Mouse (Mus musculus) heart, postnatal 14 days (tissue): ENCODE measurements around the gene Frs3. TPM values are rescaled to one million over a fixed set of nuclear protein-coding genes. Genes with fewer than 3 reads are reported as not detected.

Source experiments
- DNase-seq, 2 experiments: peaks; one replicate each; pipeline ENCODE4 v3.0.0; 2021 to 2022
- intact Hi-C: fragments of 180-260 bp; cut with DNase I; formaldehyde crosslinking; loops from one replicate; pipeline ENCODE4 v1.15.1; 2025
- total RNA-seq, 2 experiments: library from RNA; stranded (reverse); gene quantifications; 2 replicates each; pipeline ENCODE4 v1.2.3; 2021

Frs3 gene
- total RNA-seq, 2 experiments from 2014 or later, result 3.3 to 5.4 TPM

DNA sequence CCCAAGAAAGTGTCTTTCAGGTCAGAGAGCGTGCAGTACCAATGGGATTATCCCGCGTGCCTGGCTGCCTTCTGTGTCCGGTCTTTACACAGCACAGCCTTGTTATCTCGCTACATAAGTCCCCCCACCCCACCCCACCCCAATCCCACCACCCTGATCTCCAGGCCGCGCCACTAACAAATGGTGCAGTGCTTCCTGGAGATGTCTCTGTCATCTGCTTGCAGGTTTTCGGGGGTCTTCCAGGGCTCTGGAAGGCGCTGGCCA lies 554 bp upstream of the Frs3 start, which contains the start of gene Tomm6:
Gene Tomm6 (minus strand): TSS at position 43 of the 264 bp plus-strand sequence.
- DNase-seq, result no peak
- intact Hi-C loops, result loop anchor here (5.0 kb wide), 1 partner anchor 216 kb away; no protein-coding TSS in a partner anchor

DNA sequence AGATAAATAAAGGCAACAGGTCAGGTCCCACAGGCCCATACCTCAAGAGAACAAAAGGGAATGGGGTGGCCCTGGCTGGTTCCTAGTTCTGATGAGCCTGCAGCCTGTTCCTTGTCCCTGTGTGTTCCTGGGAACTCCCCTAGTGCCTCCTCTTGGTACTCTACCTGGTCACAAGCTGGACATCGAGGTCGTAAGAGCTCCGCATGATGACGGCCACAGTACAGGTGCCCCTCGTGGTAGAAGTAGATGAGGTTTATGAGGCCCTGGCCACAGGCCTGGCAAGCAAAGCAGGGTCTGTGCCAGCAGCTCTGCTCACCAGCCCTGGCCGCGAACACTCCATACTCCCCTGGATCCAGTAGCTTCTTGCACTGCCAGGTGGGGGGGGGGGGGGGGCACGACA lies 1.1 kb downstream of the Frs3 start:
- intact Hi-C loops, result loop anchor here (5.0 kb wide), 1 partner anchor 218 kb away; no protein-coding TSS in a partner anchor
- DNase-seq, result no peak

DNA sequence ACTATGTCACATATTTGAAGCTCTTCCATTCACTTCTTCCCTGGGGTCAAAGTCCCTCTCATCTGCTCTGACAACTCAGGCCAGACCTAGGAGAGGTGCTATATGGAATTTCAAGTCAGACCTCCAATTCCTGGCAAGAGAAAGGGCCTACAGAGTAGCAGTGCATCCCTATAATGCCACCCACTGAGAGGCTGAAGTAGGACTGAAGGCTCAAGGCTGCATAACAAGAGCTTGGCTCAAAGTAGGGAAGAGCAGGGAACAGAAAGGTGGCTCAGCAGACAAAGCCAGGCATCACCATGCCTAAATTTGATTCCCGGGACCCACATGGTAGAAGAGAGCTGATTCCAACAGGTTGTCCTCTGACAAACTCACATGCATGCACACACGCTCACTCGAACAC lies 2.8 kb downstream of the Frs3 start:
- intact Hi-C loops, result no loop called here
- DNase-seq, result no peak

DNA sequence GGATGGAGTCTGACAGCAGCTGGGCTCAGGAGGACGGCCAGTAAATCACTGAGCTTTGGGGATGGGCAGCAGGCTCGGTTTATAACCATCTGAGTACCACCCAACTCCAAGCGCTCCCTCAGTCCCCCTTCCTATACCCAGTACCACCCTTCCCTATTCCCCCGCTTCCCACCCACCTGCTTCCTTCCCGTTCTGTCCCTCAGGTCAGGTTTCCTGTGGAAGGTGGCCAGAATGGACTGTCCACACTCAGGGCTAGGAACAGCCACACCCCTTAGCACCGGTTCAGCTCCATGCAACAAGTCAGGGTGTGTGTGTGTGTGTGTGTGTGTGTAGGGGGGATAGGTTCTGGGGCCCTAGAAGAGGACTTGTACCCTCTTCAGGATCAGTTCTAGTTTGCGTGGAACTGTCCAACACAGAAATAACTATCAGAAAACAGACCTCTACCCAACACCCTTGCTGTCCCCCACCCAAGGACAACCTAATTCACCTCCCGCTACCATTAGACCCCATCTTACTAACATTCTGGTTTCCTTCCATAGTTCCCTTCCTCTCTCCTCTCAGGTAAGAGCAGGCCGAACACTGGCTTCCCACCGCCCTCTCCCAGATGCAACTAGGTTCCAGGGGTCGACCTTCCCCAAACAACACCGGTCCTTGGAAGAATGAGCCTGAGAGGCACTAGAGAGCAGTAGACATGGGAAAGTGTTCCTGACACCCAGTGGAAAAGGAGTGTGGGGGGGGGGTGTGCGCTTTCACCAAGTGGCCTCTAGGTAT lies 5.0 kb downstream of the Frs3 start:
- intact Hi-C loops, result no loop called here
- DNase-seq, result peak; percentile 24 to 42

DNA sequence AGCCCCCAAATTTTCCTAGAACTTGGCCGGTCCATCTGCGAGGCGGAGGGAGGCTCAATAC lies 5.4 kb downstream of the Frs3 start, which contains the start of gene Gm21981:
Gene Gm21981 (minus strand): TSS at position 14 of the 61 bp plus-strand sequence.
- no peak for DNase-seq
- intact Hi-C loops, result no loop called here

DNA sequence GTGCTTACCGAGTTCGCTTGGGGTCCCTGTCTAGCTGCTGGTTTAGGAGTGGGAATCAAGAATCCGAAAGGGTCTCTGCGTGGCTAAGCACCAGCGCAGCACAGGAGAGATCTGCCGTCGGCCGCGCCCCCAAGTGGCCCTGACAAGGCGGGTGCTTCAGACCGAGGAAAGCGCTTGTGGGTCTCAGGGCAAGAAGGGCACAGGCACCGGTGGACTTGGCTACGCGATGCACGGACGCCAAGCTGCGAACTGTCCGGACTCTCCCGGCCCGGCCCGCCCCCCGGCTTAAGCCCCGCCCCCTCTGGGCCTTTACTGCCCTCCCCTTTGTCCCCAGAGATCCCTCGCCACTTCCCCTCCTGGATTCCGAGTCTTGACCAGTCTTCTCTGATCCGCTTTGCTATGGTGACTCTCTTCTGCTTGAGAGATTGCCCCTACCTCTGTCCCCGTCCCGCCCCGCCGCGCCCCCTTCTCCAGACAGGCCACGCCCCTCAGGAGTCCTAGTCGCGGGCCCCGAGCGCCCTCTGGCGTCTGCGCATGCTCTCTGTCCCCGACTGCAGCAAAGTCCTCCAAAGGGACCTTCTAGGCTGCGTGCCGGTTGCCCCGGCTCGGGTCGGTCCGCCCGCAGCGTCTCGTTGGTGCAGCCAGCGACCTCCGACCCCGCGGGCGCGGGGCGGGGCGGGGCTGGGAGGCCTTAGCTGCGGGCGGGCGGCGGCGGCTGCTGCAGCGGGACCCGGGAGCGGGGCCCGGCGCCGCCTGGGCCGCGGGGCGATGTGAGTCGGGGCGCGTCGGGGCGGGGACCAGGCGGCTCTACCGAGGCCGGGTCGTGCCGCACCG lies 5.9 kb downstream of the Frs3 start, which contains the start of gene Prickle4:
Gene Prickle4 (minus strand): TSS at position 234 of the 834 bp plus-strand sequence.
- DNase-seq, result peak; percentile 99
- intact Hi-C loops, result no loop called here

DNA sequence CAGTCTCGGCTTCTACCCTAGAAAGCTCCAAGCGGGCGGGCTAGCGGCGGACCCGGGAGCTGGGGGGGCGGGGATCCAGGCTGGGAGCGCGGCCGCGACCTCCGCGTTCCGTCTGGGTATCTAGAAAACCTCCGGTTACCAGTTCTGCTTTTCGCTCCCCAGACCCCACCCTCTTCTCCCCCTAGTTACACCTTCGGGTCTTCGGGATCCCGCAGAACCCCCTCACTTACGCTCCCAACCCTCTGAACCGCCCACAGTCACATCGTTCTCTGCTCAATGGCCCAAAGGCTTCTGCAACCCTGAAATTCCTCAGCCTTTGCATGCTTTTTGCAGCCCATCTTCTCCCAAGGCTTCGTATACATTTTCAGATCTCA lies 6.5 kb downstream of the Frs3 start:
- DNase-seq, result no peak
- intact Hi-C loops, result no loop called here

DNA sequence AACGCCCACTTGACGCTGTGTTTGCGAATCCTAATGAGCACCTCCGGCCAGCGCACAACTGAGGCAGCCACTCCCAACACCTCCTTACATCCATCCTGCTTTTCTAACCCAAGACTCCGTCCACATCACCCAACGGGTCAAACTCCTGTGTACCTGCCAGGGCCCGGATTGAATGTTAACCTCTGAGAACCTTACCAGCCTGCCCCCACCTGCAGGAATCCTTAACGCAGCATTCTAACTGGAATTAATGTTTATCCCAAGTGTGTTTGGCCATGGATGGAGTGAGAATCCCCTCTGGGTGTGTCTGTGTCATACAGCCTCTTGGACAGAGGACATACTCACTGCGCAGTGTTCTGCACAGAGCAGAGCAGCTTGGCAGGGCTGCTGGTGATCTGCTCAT lies 9.3 kb downstream of the Frs3 start:
- intact Hi-C loops, result no loop called here
- no peak for DNase-seq

DNA sequence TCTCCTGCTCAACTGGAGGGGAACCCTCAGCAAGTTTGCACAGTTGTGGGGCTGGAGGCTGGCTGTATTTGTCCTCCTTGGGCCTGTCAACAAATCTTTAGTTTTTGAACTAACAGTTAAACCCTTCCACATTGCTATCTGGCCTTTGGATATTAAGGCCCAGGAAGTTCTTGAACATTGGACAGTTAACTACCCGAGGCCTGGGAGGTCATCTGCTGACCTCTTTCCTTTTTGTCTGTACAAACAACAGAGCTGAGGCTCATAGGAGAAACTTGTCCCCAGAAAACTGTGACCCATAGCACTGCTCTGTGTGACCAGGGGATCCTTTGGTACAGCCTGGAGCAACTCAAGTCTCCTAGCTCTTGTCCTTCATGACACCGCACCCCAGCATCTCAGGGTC lies 10.2 kb downstream of the Frs3 start:
- intact Hi-C loops, result no loop called here
- DNase-seq, result no peak

DNA sequence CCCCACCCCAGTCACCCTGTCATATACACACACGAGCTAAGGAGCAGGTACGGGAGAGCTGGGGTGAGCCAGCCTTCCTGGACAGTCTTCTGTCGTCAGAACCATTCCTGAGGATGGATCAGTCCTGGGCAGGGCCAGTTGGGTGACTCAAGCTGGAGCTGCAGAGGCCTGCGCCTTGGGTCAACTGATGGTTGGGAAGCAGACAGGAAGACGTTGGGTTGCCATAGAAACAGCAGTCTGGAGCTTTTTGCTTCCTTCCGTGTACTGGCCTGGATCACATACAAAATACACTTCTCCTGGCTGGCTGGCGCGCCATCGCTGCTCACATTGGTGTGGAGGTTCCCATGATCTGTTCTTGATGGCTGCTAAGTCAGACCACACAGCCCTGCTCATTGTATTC lies 13.0 kb downstream of the Frs3 start:
- no peak for DNase-seq
- intact Hi-C loops, result no loop called here

DNA sequence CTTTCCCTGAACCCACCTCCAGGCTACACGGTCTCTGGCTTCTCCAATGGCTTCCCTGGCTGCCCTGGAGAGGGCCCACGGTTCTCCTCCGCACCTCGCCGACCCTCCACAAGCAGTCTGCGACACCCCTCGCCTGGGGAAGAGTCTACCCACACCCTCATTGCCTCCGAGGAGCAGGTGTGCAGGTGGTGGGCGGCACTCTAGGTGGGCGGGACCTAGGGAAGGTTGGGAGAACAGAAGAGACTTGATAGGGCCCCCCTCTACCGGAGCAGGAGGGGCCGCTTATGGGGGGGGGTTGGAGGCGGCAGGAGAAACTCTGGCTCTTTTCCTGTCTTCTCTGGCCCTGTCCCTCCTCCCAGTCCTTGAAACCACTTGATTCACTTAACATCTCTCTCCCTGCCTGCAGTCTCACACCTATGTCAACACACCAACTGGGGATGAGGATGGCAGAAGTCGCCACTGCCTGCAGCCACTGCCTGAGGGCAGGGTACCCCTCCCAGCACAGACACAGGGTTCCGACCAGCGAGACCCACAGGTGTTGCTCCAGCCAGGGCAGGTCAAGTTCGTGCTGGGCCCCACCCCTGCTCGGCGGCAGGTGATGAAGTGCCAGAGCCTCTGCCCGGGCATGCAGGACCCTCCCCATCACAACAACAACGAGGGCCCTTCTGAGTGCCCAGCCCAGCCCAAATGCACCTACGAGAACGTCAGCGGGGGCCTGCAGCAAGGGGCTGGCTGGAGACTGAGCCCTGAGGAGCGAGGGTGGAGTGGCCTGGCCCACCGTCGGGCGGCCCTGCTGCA lies 13.9 kb downstream of the Frs3 start:
- intact Hi-C loops, result no loop called here
- no peak for DNase-seq

DNA sequence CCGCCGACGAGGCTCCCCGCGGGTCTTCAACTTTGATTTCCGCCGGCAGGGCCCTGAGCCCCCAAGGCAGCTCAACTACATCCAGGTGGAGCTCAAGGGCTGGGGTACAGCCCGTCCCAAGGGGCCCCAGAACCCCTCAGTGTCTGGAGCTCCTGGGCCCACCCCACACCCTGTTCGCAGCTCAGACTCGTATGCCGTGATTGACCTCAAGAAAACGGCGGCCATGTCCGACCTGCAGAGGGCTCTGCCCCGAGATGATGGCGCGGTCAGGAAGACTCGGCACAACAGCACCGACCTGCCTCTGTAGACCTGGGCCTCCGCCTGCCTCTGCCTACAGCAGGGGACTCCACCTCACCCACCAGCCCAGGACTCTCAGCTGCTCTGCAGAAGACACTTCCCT lies 14.7 kb downstream of the Frs3 start:
- intact Hi-C loops, result no loop called here
- no peak for DNase-seq

DNA sequence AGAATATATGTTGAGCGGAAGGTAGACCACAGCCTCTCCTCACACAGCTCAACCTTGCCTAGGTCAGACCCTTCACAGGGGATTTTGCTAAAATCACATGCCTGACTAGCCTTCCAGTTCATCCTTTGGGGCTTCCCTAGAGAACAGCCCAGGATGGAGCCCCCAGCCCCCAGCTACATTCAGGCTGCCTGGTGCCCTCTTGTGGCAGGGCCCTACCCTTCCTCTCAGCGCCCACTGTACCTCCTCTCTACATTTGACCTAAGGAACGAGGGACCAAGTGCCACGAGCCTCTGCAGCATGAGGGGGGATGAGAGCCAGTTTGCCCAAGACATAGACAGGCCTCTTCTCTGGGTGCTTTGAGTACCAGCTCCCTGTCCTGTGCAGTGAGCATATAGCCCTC lies 15.9 kb downstream of the Frs3 start:
- no peak for DNase-seq
- intact Hi-C loops, result no loop called here

DNA sequence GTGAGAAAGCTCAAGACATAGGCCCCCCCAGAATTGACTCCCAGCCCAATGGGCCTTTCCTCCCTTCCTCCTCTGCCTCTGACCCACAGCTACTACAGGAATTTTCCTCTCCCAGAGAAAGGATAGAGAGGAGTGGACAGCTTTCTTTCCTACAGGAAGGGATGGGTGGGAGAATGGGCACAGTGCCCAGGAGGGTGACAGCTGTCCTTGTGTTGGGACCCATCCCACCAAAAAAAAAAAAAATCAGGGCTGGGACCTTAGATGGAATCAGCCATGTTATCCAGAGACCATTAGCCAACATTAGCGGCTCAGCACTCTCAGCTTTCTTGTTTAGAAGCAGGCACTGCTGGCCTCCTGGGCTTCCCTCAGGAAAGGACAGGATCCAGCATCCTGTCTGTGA lies 17.4 kb downstream of the Frs3 start:
- intact Hi-C loops, result no loop called here
- peak in 1 of 2 experiments; percentile 12 for DNase-seq

DNA sequence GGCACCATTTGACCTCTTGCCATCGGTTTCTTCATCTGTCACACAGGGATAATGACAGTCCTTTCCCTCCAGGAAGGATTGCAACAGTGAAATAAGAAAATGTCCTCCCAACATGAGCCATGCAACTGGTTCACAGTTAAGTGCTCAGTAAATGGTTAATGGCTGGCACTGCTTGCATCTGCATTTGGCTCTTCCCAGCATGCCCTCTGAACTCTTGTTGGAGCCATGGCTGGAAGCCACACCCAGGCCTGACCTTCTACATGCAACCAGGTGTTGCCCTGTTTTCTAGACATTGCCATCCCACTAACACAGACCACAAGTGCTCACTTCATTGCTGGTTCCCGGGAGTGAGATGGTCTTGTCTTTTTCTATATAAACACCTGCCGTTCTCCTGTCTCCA lies 19.1 kb downstream of the Frs3 start:
- no peak for DNase-seq
- intact Hi-C loops, result no loop called here

DNA sequence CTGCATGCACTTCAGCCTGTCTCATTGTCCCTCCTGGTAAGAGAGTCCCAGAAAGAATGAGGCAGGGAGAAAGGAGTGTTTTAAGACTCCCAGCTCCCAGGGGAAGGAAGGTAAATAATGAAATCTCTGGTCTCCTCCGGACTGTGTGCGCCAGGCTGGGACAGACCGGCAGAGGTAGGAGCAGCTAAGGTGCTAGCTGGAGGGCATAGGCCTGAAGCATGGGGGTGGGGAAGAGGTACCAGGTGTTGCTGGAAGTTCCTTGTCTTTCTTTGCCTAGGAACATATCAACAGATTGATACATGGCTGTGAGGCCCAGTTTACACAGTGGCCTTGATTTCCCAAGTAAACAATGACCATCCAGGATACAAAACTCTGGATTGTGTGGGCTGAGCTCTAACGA lies 20.1 kb downstream of the Frs3 start:
- no peak for DNase-seq
- intact Hi-C loops, result no loop called here

DNA sequence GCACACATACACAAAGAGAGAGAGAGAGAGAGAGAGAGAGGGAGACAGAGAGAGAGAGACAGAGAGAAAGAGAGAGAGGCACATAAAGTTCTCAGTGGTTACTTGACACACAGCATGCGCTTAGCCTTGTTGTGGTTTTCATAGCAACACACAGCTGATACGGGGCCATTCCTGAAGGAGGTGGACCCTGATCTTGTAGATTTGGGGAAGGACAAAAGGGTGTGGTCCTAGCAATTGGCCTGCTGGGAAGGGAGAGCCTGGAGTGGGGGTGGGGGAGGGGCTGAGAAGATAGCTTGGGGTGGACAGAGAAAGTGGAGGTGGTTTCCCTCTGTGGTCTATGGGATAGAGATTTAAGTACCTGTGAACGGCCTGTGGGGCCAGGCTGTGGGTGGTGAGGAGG lies 21.2 kb downstream of the Frs3 start:
- no peak for DNase-seq
- intact Hi-C loops, result no loop called here

DNA sequence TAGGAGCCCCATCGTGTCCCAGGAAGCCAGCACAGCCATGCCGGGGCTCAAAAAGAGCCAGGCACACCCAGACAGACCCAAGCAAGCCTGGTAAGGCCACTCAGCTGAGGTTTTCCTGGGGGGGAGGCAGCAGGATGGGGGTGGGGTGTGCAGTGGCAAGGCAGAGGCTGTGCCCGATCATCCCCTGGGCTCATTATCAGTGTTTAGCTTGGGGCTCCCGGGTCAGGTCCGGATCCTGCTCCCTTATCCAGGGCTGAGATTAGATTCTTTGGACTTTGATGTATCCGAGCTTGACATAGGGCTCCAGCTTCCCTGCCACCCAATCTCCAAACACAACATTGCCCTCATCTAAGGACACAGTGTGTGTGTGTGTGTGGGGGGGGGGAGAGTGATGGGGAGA lies 23.1 kb downstream of the Frs3 start:
- no peak for DNase-seq
- intact Hi-C loops, result no loop called here

DNA sequence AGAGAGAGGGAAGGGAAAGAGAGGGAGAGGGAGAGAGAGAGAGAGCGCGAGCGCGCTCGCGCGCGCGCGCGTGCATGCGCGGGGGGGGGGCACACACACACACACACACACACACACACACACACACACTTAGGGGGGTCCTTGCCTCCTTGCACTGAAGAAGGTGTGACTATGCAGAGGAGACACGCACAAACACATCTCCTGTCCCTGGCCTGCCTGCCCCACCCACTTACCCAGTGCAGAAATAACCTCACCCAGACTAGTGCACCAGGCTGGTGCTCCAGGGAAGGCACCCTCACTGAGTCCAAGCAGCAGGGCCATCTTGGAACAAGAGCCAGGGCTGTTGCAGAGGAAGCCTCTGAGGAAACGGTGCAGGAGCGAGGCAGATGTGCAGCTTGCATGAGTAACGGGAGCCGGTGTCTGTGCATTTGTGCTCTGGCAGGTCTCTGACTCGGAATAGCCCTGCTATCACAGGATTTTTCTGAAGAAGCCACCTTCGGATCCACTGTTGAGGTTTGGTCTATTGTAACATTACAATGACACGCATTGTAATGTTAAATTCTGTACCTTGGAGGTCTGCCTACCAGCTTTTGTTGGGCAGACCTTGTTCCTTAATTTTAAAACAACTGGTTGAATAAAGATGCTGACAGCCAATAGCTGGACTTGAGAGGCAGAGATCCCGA lies 24.2 kb downstream of the Frs3 start:
- intact Hi-C loops, result no loop called here
- no peak for DNase-seq

DNA sequence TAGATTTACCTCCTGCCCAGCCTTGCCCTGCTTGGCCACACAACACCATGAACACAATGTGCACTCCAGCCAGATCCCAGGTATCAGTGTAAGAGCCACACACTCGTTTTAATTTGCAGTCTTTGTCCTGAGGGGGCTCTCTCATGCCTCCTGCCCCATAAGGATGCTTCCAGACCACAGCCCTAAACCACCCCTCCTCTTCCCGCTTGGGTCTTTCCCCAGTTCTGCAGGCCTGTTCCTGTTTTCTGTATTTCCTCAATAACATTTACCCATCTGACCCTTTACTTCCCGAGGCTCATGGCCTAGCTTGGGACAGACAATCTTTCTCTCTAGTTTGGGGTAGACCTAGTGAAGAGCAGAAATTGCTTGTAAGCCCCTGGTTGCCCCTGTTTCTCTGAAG lies 26.2 kb downstream of the Frs3 start:
- intact Hi-C loops, result no loop called here
- no peak for DNase-seq

DNA sequence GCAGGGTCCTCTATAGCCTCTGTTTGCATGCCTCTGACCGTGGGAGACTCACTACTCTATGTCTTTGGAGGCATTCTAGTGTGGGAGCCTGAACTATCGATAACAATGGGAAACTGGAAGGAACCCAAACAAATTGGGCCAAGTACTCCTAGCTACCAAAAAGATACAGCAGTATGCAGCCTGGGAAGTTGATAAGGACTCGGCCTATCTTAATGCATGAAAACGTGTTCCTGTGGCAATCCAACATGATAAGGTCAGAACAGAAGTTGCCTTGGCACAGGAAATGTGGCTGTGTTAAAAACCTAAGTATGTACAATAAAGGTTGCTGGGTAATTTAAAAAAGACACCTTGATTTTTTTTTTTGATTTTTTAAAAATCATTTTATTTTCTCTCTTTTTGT lies 32.4 kb downstream of the Frs3 start:
- no peak for DNase-seq
- intact Hi-C loops, result no loop called here
